Mouse (Mus musculus): ENCODE results near the gene Parvg. TPM values are rescaled to one million over a fixed set of nuclear protein-coding genes. Genes with fewer than 3 reads are reported as not detected.
A peak's percentile ranks its signal among the peaks of the same experiment; 100 is the strongest.

The Parvg gene
- polyA plus RNA-seq, 1 experiment from 2014 or later = 0.17 TPM

DNA sequence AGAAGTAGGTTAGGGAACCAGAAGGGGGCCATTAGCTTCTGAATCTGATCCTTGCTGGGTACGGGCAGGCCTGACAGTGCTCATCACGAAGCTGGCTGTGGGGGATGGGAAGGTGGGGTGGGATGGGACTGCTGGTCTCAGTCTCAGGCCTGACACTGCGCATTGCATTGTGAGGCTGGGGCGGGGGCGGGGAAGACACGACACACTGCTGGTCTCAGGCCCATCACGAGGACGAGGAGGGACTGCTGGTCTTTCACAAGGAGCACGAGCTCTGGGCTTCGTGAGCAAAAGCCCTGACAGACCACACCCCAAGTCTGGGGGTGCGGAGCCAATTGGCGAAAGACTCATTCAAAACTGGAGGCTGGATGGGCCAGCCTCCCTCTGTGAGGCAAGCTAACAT, 1.9 kb downstream of the Parvg start:
- 44% methylated on average over 12 of the region's 12 CpGs for WGBS
- Histone ChIP-seq H3K4me1 (ENCODE audit: control insufficient read depth, insufficient read depth, low read length) (0 out of 2 replicates have a peak, but pooled peaks cover 3% of the 10 kb centered on the region), H3K27me3 (ENCODE audit: control insufficient read depth, insufficient read depth, low read length) (no peaks in the 10 kb centered on the region), H3K36me3 (ENCODE audit: control insufficient read depth, insufficient read depth, low read length) (no peaks in the 10 kb centered on the region), H3K9me3 (ENCODE audit: control insufficient read depth, low read length) (no peaks in the 10 kb centered on the region), H3K4me2 (ENCODE audit: low read depth, severe bottlenecking) (no peak overlapping the region), H3K27ac (replicated peaks; ENCODE audit: low read depth, low read length) (no peak overlapping the region), H3K9ac (ENCODE audit: low read length) (no peak overlapping the region), H3K4me3 (ENCODE audit: low read depth, low read length) (no peak overlapping the region)
- DNase-seq (ENCODE audit: low spot score) (no peak), ATAC-seq (ENCODE audit: insufficient number of reproducible peaks, low FRiP score, low TSS enrichment, low read depth) (no peak)

DNA sequence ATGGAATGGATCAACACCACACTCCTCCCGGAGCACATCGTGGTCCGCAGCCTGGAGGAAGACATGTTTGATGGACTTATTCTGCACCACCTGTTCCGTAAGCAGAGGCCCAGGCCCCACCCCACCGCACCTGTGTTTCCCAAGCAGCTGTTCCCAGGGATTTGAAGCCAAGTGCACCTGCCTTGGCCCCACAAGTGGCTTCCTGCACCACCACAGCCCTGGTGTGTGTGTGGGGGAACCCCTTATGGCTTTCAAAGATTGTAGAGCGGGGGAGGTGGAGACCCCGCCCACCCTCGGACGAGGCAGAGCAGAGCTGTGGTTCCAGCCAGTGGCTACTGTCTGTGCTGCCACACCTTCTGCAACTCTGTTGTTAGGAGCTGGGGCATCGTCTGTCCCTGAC, 5.0 kb downstream of the Parvg start:
- H3K27ac ChIP-seq (replicated peaks; ENCODE audit: low read depth, low read length) = no peak overlapping the region
- H3K27me3 ChIP-seq (ENCODE audit: control insufficient read depth, insufficient read depth, low read length) = no peaks in the 10 kb centered on the region
- no peak overlapping the region for H3K9ac ChIP-seq (ENCODE audit: low read length)
- no peak overlapping the region for H3K4me3 ChIP-seq (ENCODE audit: low read depth, low read length)
- 0 out of 2 replicates have a peak, but pooled peaks cover 3% of the 10 kb centered on the region for H3K4me1 ChIP-seq (ENCODE audit: control insufficient read depth, insufficient read depth, low read length)
- WGBS = 83% methylated on average over 10 of the region's 10 CpGs
- ATAC-seq (ENCODE audit: insufficient number of reproducible peaks, low FRiP score, low TSS enrichment, low read depth) (no peak), DNase-seq (ENCODE audit: low spot score) (no peak)
- H3K36me3 ChIP-seq (ENCODE audit: control insufficient read depth, insufficient read depth, low read length) = no peaks in the 10 kb centered on the region
- no peak overlapping the region for H3K4me2 ChIP-seq (ENCODE audit: low read depth, severe bottlenecking)
- H3K9me3 ChIP-seq (ENCODE audit: control insufficient read depth, low read length) = no peaks in the 10 kb centered on the region

DNA sequence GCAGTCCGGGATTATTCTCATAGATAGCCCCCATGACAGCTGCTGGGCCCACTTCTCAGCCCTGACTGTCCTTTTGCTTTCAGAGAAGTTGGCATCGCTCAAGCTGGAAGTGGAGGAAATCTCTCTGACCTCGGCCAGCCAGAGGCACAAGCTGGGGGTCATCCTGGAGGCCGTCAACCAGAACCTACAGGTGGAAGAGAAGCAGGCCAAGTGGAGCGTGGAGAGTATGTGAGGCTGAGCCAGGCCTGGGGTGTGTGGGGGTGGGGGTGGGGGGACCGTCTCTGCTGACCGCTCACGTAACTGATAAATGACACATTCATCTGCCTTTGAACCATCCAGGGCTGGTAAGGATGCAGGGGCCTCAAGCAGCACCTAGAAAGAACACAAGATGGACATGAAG, 6.1 kb downstream of the Parvg start:
- H3K4me2 ChIP-seq (ENCODE audit: low read depth, severe bottlenecking) = no peak overlapping the region
- 85% methylated on average over 8 of the region's 8 CpGs for WGBS
- H3K9ac ChIP-seq (ENCODE audit: low read length) = no peak overlapping the region
- 0 out of 2 replicates have a peak, but pooled peaks cover 3% of the 10 kb centered on the region for H3K4me1 ChIP-seq (ENCODE audit: control insufficient read depth, insufficient read depth, low read length)
- ATAC-seq (ENCODE audit: insufficient number of reproducible peaks, low FRiP score, low TSS enrichment, low read depth) (no peak), DNase-seq (ENCODE audit: low spot score) (no peak)
- H3K36me3 ChIP-seq (ENCODE audit: control insufficient read depth, insufficient read depth, low read length) = no peaks in the 10 kb centered on the region
- no peak overlapping the region for H3K4me3 ChIP-seq (ENCODE audit: low read depth, low read length)
- no peaks in the 10 kb centered on the region for H3K27me3 ChIP-seq (ENCODE audit: control insufficient read depth, insufficient read depth, low read length)
- no peaks in the 10 kb centered on the region for H3K9me3 ChIP-seq (ENCODE audit: control insufficient read depth, low read length)
- no peak overlapping the region for H3K27ac ChIP-seq (replicated peaks; ENCODE audit: low read depth, low read length)

DNA sequence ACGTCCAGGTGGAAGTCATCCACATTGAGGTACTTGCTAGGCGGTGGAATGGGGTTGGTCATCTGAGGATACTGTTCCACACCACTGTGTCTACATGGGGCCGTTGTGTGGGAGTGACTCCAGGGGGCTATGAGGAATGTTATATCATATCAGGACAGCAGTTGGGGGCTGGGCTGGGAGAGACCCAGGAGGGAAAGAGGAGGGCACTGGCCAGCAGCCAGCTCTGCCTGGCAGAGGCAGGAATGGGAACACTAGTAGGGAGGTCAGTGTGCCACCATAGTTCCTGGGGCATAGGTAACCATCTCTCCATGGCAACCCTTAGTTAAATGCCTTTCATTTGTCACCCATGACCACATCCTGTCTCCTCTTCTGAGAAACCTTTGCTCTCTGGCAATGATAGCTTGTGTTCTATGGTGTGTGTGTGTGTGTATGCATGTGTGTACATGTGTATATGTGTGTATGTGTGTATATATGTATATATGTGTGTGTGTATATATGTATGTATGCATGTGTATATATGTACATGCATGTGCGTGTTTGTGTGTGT, 7.3 kb downstream of the Parvg start:
- DNase-seq (ENCODE audit: low spot score) (no peak), ATAC-seq (ENCODE audit: insufficient number of reproducible peaks, low FRiP score, low TSS enrichment, low read depth) (no peak)
- Histone ChIP-seq H3K9ac (ENCODE audit: low read length) (no peak overlapping the region), H3K36me3 (ENCODE audit: control insufficient read depth, insufficient read depth, low read length) (no peaks in the 10 kb centered on the region), H3K27ac (replicated peaks; ENCODE audit: low read depth, low read length) (no peak overlapping the region), H3K4me2 (ENCODE audit: low read depth, severe bottlenecking) (no peak overlapping the region), H3K9me3 (ENCODE audit: control insufficient read depth, low read length) (no peaks in the 10 kb centered on the region), H3K27me3 (ENCODE audit: control insufficient read depth, insufficient read depth, low read length) (no peaks in the 10 kb centered on the region), H3K4me1 (ENCODE audit: control insufficient read depth, insufficient read depth, low read length) (no peaks in the 10 kb centered on the region), H3K4me3 (ENCODE audit: low read depth, low read length) (no peak overlapping the region)
- WGBS = 79% methylated on average over 4 of the region's 4 CpGs

DNA sequence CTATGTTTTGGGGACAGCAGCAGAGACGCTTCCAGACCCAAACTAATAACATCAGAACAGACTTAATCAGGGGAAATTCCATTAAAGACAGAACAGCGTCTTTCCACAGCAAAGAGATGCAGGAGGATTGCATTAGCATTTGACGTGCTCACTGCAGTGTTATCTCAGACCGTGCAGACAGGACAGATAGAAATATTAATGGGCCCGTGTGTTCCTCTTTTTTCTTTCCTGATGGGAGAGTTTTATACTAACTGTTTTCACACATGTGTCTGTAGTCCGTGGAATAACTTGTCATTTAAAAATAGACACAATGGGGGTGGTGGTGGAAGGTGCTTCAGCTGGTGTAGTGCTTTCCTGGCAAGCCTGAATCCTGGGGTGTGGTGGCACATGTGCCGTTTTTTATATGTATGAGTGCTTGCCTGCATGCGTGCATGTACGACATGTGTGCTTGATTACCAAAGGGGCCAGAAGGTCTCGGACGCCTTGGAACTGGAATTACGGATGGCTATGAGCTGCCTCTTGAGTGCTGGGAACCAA, 12.5 kb downstream of the Parvg start:
- peak; percentile 39 for DNase-seq (ENCODE audit: low spot score)
- Histone ChIP-seq H3K27me3 (ENCODE audit: control insufficient read depth, insufficient read depth, low read length) (no peaks in the 10 kb centered on the region), H3K27ac (replicated peaks; ENCODE audit: low read depth, low read length) (no peak overlapping the region), H3K9ac (ENCODE audit: low read length) (no peak overlapping the region), H3K9me3 (ENCODE audit: control insufficient read depth, low read length) (no peaks in the 10 kb centered on the region), H3K4me3 (ENCODE audit: low read depth, low read length) (no peak overlapping the region), H3K4me2 (ENCODE audit: low read depth, severe bottlenecking) (no peak overlapping the region), H3K4me1 (ENCODE audit: control insufficient read depth, insufficient read depth, low read length) (no peaks in the 10 kb centered on the region), H3K36me3 (ENCODE audit: control insufficient read depth, insufficient read depth, low read length) (no peaks in the 10 kb centered on the region)
- 51% methylated on average over 12 of the region's 12 CpGs for WGBS
- ATAC-seq (ENCODE audit: insufficient number of reproducible peaks, low FRiP score, low TSS enrichment, low read depth) = no peak

DNA sequence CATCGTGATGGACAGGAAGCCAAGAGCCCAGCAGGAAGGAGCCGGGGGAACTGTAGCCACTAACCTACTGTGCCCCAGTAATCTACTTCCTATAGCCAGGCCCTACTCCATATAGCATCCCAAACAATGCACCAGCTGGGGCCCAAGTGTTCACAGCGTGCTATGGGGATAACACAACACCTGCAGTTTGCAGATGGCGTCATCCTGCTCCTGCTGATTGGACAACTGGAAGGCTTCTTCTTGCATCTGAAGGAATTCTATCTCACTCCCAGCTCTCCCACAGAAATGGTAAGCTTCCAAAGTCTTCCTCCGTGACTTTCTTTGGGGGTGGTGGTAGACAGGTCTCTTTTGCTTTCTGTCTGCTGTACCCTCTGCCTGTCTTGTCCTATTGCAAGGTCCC, 13.8 kb downstream of the Parvg start:
- Histone ChIP-seq H3K9me3 (ENCODE audit: control insufficient read depth, low read length) (no peaks in the 10 kb centered on the region), H3K4me1 (ENCODE audit: control insufficient read depth, insufficient read depth, low read length) (no peaks in the 10 kb centered on the region), H3K27me3 (ENCODE audit: control insufficient read depth, insufficient read depth, low read length) (no peaks in the 10 kb centered on the region), H3K36me3 (ENCODE audit: control insufficient read depth, insufficient read depth, low read length) (no peaks in the 10 kb centered on the region), H3K4me3 (ENCODE audit: low read depth, low read length) (no peak overlapping the region), H3K9ac (ENCODE audit: low read length) (no peak overlapping the region), H3K4me2 (ENCODE audit: low read depth, severe bottlenecking) (no peak overlapping the region), H3K27ac (replicated peaks; ENCODE audit: low read depth, low read length) (no peak overlapping the region)
- 83% methylated on average over 5 of the region's 5 CpGs for WGBS
- DNase-seq (ENCODE audit: low spot score) (no peak), ATAC-seq (ENCODE audit: insufficient number of reproducible peaks, low FRiP score, low TSS enrichment, low read depth) (no peak)

DNA sequence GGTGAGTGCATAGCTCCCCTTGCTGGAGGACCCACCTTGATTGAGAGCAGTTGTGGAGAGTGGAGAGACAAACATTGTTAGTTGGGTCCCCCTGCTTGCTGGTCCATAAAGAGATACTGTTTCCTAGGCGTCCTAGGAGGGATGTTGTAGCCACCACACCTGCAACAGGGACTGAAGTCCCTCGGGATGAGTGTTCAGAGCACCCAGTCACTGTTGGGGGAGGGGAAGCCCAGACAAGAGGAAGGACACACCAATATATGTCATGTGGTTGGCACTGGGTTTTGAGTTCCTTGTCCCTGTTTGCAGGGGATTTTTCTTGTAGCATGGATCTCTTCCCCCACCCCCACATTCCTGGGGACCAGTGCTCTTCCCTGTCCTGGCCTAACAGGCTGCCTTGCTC, 17.1 kb downstream of the Parvg start:
- WGBS = 54% methylated on average over 2 of the region's 2 CpGs
- no peaks in the 10 kb centered on the region for H3K9me3 ChIP-seq (ENCODE audit: control insufficient read depth, low read length)
- no peaks in the 10 kb centered on the region for H3K36me3 ChIP-seq (ENCODE audit: control insufficient read depth, insufficient read depth, low read length)
- ATAC-seq (ENCODE audit: insufficient number of reproducible peaks, low FRiP score, low TSS enrichment, low read depth) (no peak), DNase-seq (ENCODE audit: low spot score) (no peak)
- no peak overlapping the region for H3K4me3 ChIP-seq (ENCODE audit: low read depth, low read length)
- no peak overlapping the region for H3K4me2 ChIP-seq (ENCODE audit: low read depth, severe bottlenecking)
- H3K4me1 ChIP-seq (ENCODE audit: control insufficient read depth, insufficient read depth, low read length) = peaks cover 3% of the 10 kb centered on the region
- no peak overlapping the region for H3K9ac ChIP-seq (ENCODE audit: low read length)
- no peaks in the 10 kb centered on the region for H3K27me3 ChIP-seq (ENCODE audit: control insufficient read depth, insufficient read depth, low read length)
- no peak overlapping the region for H3K27ac ChIP-seq (replicated peaks; ENCODE audit: low read depth, low read length)

DNA sequence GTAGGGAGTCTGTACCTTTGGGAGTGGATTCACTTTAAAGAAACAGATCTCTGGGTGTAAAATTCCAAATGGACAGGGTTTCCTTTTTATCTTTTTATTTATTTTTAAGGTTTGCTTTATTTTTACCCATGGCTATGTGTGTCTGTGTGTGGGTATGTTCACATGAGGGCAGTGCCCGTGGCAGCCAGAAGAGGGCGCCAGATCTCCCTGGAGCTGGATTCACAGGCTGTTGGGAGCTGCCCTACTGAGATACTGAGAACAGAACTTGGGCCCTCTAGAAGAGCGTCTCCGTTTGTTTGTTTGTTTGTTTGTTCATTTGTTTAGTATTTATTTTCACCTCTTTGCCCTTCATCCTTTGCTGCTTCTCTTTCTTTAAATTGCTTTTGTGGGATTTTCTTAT, 24.9 kb downstream of the Parvg start:
- no peak overlapping the region for H3K27ac ChIP-seq (replicated peaks; ENCODE audit: low read depth, low read length)
- no peak for ATAC-seq (ENCODE audit: insufficient number of reproducible peaks, low FRiP score, low TSS enrichment, low read depth)
- WGBS = 90% methylated on average over 4 of the region's 4 CpGs
- H3K4me1 ChIP-seq (ENCODE audit: control insufficient read depth, insufficient read depth, low read length) = peaks cover 3% of the 10 kb centered on the region
- no peak overlapping the region for H3K4me3 ChIP-seq (ENCODE audit: low read depth, low read length)
- DNase-seq (ENCODE audit: low spot score) = no peak
- H3K9me3 ChIP-seq (ENCODE audit: control insufficient read depth, low read length) = no peaks in the 10 kb centered on the region
- no peak overlapping the region for H3K4me2 ChIP-seq (ENCODE audit: low read depth, severe bottlenecking)
- H3K36me3 ChIP-seq (ENCODE audit: control insufficient read depth, insufficient read depth, low read length) = no peaks in the 10 kb centered on the region
- no peak overlapping the region for H3K9ac ChIP-seq (ENCODE audit: low read length)
- no peaks in the 10 kb centered on the region for H3K27me3 ChIP-seq (ENCODE audit: control insufficient read depth, insufficient read depth, low read length)
